Mouse (Mus musculus) bone marrow, adult 2 months (tissue): ENCODE measurements around the gene Celf5.

ENCODE experiments used
- CTCF ChIP-seq: fragments of 200-500 bp; IDR thresholded peaks from 2 replicates; pipeline ENCODE4 v1.5.1; 2011; ENCODE audit warnings: low read length, control low read depth; ENCODE audit not compliant: control insufficient read depth, insufficient read depth
- POLR2A ChIP-seq: fragments of 200-500 bp; IDR thresholded peaks from 2 replicates; pipeline ENCODE4 v1.6.1; 2011; ENCODE audit warnings: low read depth, mild to moderate bottlenecking, control low read depth, low read length, borderline replicate concordance; ENCODE audit not compliant: control insufficient read depth

DNA sequence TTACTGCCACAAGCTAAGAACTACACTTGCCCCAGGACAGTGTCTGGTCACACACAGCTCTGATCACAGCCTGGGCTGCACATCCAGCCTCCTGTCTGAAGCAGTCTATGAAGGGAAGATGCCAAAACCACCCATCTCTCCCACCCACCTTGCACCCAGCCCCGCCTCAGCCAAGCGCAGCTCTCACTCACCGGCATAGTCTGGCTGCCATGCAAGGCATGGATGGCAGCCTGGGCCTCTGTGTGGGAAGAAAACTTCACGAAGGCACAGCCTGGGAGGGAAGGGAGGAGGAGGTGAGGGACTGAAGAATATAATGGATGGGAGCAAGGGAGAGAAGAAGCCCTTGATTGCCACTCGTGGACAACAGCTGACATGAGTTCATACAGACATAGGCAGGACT, 13.3 kb downstream of the Celf5 start:
- TF ChIP-seq POLR2A (no peak), CTCF (no peak)
